Mouse (Mus musculus): ENCODE results near the gene Lgals2. TPM values are rescaled to one million over a fixed set of nuclear protein-coding genes. Genes with fewer than 3 reads are reported as not detected.
"Not testable (repeated sequence)": the region's sequence is repeated elsewhere in the genome, so short reads cannot be mapped to it uniquely, and the experiment has no call there.

The Lgals2 gene
- polyA plus RNA-seq, 1 experiment from 2014 or later = not detected

GRCm38 (mm10) chr15:78889401-78889853, 34.1 kb upstream of the Lgals2 start:
- peak overlapping the region; percentile 30; the same call in 1 of the 2 replicates for H3K4me3 ChIP-seq
- peak; percentile 38 for DNase-seq (ENCODE audit: low spot score)
- H3K4me1 ChIP-seq = peaks cover 43% of the 10 kb centered on the region

DNA sequence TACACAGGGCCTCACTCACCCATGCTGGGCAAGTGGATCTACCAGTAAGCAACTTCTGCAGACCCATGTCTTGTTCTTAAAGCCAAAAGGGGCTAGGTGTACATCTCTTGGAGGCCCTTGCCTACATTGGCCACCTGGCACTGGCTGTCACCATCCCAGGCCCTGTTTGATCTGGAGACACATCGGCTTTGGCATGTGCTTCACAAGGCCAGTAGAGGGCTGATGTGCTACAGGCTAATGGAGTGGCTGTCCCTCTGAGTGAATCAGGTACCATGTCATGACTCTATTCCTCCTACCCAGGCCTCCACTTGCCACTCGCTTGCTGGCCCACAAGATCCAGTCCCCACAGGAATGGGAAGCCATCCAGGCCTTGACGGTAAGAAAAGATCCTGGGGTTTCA, 26.5 kb upstream of the Lgals2 start:
- DNase-seq (ENCODE audit: low spot score) = no peak
- H3K36me3 ChIP-seq = peaks cover 69% of the 10 kb centered on the region
- H3K4me3 ChIP-seq = no peak overlapping the region
- H3K27me3 ChIP-seq (ENCODE audit: low read depth, poor library complexity, severe bottlenecking) = no peaks in the 10 kb centered on the region
- whole genome bisulfite sequencing = 84% methylated on average over 3 of the region's 3 CpGs
- H3K27ac ChIP-seq (replicated peaks) = no peak overlapping the region
- H3K9me3 ChIP-seq (replicated peaks) = no peaks in the 10 kb centered on the region
- H3K4me1 ChIP-seq = peaks cover 27% of the 10 kb centered on the region

More at GRCm38 (mm10) chr15:78889401-78889853, 34.1 kb upstream of the Lgals2 start:
- Histone ChIP-seq H3K27ac (replicated peaks) (peak overlapping the region; percentile 73), H3K36me3 (peaks cover 96% of the 10 kb centered on the region), H3K9me3 (replicated peaks) (no peaks in the 10 kb centered on the region), H3K27me3 (ENCODE audit: low read depth, poor library complexity, severe bottlenecking) (no peaks in the 10 kb centered on the region)
- WGBS = 18% methylated on average over 13 of the region's 13 CpGs

GRCm38 (mm10) chr15:78880432-78880831, 25.1 kb upstream of the Lgals2 start:
- no peaks in the 10 kb centered on the region for H3K9me3 ChIP-seq (replicated peaks)
- 95% methylated on average over 8 of the region's 8 CpGs for WGBS
- H3K27ac ChIP-seq (replicated peaks) = no peak overlapping the region
- DNase-seq (ENCODE audit: low spot score) = no peak
- H3K36me3 ChIP-seq = peaks cover 55% of the 10 kb centered on the region
- H3K4me1 ChIP-seq = peaks cover 39% of the 10 kb centered on the region
- no peak overlapping the region for H3K4me3 ChIP-seq
- no peaks in the 10 kb centered on the region for H3K27me3 ChIP-seq (ENCODE audit: low read depth, poor library complexity, severe bottlenecking)

DNA sequence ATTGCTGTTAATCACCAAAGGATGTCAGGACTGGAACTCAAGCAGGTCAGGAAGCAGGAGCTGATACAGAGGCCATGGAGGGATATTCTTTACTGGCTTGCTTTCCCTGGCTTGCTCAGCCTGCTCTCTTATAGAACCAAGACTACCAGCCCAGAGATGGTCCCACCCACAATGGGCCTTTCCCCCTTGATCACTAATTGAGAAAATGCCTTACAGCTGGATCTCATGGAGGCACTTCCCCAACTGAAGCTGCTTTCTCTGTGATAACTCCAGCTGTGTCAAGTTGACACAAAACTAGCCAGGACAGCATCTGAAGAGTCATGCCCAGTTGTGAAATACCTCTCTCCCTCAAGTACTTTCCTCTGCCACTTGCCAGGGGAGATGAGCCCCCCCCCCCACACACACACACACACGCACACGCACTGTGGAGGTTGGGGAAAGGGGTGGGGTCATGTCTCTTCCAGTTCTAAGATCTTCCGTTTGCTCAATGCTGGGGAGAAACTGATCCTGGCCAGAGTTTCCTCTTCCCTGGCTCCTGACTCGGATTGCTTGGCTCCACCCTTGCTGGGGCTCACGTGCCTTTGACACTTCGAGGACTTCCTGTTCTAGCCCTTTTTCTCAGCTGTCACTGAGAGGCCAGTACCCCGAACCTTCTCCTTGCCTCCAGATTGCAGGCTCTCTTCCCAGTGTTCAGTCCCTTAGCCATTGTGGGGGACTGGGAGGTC, 23.6 kb upstream of the Lgals2 start:
- H3K4me1 ChIP-seq = peaks cover 48% of the 10 kb centered on the region

DNA sequence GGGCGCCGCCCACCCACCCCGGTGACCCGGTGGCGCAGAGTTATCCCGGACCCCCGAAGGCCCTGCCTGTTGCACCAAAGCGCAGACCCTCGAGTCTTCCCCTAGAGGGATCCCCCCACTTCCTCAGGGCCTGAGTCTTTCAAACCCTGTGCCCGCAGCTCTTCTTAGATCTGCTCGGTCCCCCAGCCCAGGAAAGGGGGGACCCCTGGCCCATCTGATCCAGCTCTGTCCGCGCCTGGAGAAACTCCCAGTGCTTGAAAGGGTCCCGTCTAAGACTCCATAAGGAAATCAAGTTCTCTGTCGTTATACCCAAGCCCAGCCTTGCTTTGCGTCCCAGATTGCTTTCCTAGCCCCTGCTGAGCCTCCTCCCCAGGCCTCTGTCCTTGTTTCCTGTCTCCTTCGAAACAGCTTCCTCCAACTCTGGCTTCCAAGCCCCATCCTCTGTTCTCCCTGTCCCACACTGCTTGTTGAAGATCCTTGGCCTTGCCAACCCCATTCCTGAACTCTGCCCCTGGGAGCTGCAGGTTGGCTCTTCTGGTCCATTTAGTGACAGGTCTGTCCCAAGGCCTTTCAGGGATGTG, 22.6 kb upstream of the Lgals2 start:
- Histone ChIP-seq H3K9me3 (replicated peaks) (no peaks in the 10 kb centered on the region), H3K4me3 (peak overlapping the region; percentile 60), H3K27me3 (ENCODE audit: low read depth, poor library complexity, severe bottlenecking) (no peaks in the 10 kb centered on the region), H3K27ac (replicated peaks) (peak overlapping the region; percentile 96), H3K4me1 (peaks cover 52% of the 10 kb centered on the region), H3K36me3 (peaks cover 31% of the 10 kb centered on the region)
- 1% methylated on average over 17 of the region's 17 CpGs for WGBS
- no peak for DNase-seq (ENCODE audit: low spot score)

More for the DNA sequence above, 23.6 kb upstream of the Lgals2 start:
- Histone ChIP-seq H3K36me3 (peaks cover 41% of the 10 kb centered on the region), H3K27ac (replicated peaks) (0 out of 2 replicates have a peak overlapping the region, but pooled peaks have one; percentile 42)
- DNase-seq (ENCODE audit: low spot score); H3K4me3 ChIP-seq; H3K27me3 ChIP-seq (ENCODE audit: low read depth, poor library complexity, severe bottlenecking); H3K9me3 ChIP-seq (replicated peaks): not testable (repeated sequence)
- WGBS = 82% methylated on average over 7 of the region's 7 CpGs

DNA sequence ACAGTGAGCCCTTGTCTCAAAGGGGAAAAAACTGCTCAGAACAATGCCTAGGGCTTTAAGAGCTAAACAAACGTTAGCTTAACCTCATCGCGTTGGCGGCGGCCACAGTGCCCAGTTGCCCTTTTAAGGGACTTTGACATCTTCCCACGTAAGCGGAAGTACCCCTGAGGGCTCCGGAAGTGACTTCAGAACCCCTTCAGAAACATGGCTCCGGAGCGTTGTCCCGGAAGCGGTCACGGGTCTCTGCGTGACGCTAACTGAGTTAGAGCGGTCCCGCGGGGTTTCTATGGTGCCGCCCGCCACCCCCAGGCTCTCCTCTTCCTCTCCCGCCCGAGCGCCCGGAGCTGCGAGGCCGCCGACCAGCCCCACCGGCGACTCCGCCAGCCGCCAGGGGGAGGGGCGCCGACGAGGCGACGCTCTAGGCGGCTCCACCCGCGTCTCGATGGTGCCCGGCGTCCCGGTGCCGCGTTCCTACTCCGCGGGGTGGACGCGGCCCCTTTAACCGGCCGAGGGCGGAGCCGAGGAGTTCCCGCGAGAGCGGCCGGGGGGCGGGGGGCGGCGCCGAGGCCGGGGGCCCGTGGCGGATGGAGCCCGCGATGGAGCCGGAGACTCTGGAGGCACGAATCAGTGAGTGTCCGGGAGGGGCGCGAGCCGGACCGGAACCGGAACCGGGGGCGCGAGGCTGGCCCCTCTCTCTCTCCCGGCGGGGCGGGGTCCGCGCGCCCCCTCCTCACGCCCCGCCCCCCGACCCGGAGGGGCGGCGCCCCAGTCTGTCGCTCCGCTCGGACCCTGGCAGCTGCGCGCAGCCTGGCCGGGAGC, 21.9 kb upstream of the Lgals2 start, which contains the start of gene Gga1:
TSS of gene Gga1 (plus strand) at position 200 of the 819 bp plus-strand sequence.
- under 1% methylated on average over 90 of the region's 95 CpGs for WGBS
- Histone ChIP-seq H3K4me1 (peaks cover 58% of the 10 kb centered on the region), H3K4me3 (peak within 1 kb of the TSS; percentile 60), H3K27ac (replicated peaks) (peak within 1 kb of the TSS; percentile 96), H3K27me3 (ENCODE audit: low read depth, poor library complexity, severe bottlenecking) (no peaks in the 10 kb centered on the region), H3K9me3 (replicated peaks) (no peaks in the 10 kb centered on the region), H3K36me3 (peaks cover 24% of the 10 kb centered on the region)
- peak; percentile 96 for DNase-seq (ENCODE audit: low spot score)

DNA sequence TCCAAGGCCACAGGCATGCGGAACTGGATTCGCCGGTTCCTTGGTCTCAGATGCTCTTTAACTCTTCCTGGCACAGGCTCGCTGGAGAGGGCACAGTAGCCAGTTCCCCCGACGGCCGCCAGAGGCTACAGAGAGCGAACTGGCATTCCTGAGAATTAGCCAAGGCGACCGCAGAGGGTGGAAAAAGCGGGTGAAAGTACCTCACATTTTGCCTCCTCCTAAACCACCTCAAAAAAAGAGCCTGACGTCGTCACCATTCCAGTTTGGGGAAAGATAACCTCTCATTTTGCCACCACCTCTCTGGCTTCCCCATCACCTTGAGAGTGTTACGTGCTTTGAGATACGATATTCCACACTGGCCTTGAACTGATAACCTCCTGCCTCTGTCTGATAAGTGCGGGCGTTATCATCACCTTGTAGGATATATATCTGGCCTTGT, 20.9 kb upstream of the Lgals2 start:
- Histone ChIP-seq H3K27me3 (ENCODE audit: low read depth, poor library complexity, severe bottlenecking) (no peaks in the 10 kb centered on the region), H3K4me1 (peaks cover 61% of the 10 kb centered on the region), H3K36me3 (peaks cover 15% of the 10 kb centered on the region), H3K4me3 (peak overlapping the region; percentile 60), H3K9me3 (replicated peaks) (no peaks in the 10 kb centered on the region), H3K27ac (replicated peaks) (peak overlapping the region; percentile 96)
- 6% methylated on average over 17 of the region's 17 CpGs for WGBS
- DNase-seq (ENCODE audit: low spot score) = peak; percentile 85

DNA sequence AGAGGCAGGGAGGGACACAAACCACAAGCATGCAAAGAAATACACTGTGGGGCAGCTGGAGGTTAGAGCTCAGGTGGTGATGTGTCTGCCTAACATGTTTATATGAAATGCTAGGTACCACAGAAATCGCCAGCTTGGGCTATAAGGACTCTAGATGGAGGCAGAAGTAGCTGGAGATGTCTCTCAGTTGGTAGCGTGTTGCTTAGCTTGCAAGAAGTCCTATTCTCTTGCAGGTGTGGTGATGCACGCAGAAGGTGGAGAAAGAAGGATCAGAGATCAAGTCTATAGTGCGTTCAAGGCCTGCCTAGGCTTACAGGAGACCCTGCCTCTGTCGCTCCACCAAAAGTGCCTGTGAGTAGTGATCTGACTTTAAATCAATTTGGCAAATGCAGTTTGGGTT, 20.2 kb upstream of the Lgals2 start:
- H3K4me3 ChIP-seq = peak overlapping the region; percentile 60

GRCm38 (mm10) chr15:78874989-78875388, 19.7 kb upstream of the Lgals2 start:
- H3K4me3 ChIP-seq = no peak overlapping the region
- H3K4me1 ChIP-seq = peaks cover 54% of the 10 kb centered on the region
- H3K27me3 ChIP-seq (ENCODE audit: low read depth, poor library complexity, severe bottlenecking) = no peaks in the 10 kb centered on the region
- no peak overlapping the region; the same call in 1 of the 2 replicates for H3K27ac ChIP-seq (replicated peaks)
- 81% methylated on average over 8 of the region's 8 CpGs for WGBS
- DNase-seq (ENCODE audit: low spot score) = no peak
- H3K36me3 ChIP-seq = peaks cover 3% of the 10 kb centered on the region
- H3K9me3 ChIP-seq (replicated peaks) = no peaks in the 10 kb centered on the region

More for the DNA sequence above, 20.2 kb upstream of the Lgals2 start:
- no peaks in the 10 kb centered on the region for H3K9me3 ChIP-seq (replicated peaks)
- H3K27ac ChIP-seq (replicated peaks) = peak overlapping the region; percentile 96
- WGBS = 81% methylated on average over 5 of the region's 5 CpGs
- H3K27me3 ChIP-seq (ENCODE audit: low read depth, poor library complexity, severe bottlenecking) = no peaks in the 10 kb centered on the region
- DNase-seq (ENCODE audit: low spot score) = no peak
- H3K4me1 ChIP-seq = peaks cover 58% of the 10 kb centered on the region
- peaks cover 7% of the 10 kb centered on the region for H3K36me3 ChIP-seq

GRCm38 (mm10) chr15:78873803-78874435, 18.6 kb upstream of the Lgals2 start:
- no peaks in the 10 kb centered on the region for H3K36me3 ChIP-seq
- H3K9me3 ChIP-seq (replicated peaks) = no peaks in the 10 kb centered on the region
- no peak for DNase-seq (ENCODE audit: low spot score)
- H3K4me3 ChIP-seq = no peak overlapping the region
- 53% methylated on average over 13 of the region's 13 CpGs for WGBS
- no peaks in the 10 kb centered on the region for H3K27me3 ChIP-seq (ENCODE audit: low read depth, poor library complexity, severe bottlenecking)
- peaks cover 48% of the 10 kb centered on the region for H3K4me1 ChIP-seq
- H3K27ac ChIP-seq (replicated peaks) = peak overlapping the region; percentile 52; the same call in 1 of the 2 replicates

DNA sequence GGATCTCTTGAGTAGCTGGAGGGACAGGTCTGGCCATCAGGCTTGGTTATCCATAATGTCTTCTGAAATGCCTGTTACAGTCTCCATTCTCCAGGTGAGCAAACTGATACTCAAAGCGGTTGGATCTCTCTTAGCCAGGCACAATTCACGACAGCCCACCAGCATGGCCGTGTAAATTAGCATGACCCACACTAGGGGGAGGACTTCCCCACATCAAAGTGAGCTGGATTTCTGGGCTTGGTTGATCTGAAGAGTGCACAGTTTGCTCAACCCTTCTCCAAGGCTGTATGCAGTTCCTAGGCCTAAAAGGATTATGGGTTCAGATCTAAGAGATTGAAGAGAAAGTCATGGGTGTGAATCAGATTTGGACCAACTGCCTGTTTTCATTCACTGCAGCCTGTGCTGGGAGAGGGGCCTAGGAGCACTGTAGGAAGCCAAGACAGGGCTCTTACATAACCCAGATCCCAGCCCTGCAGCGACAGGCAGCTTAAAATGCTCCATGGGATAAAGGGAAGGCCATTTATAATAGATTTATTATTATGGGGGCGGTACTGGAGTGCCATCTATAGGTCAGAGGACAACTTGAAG, 16.8 kb upstream of the Lgals2 start:
- peaks cover 51% of the 10 kb centered on the region for H3K4me1 ChIP-seq

GRCm38 (mm10) chr15:78869775-78870174, 14.4 kb upstream of the Lgals2 start:
- peaks cover 32% of the 10 kb centered on the region for H3K4me1 ChIP-seq
- 28% methylated on average over 6 of the region's 6 CpGs for WGBS
- no peak overlapping the region for H3K4me3 ChIP-seq
- H3K9me3 ChIP-seq (replicated peaks) = no peaks in the 10 kb centered on the region
- H3K27me3 ChIP-seq (ENCODE audit: low read depth, poor library complexity, severe bottlenecking) = no peaks in the 10 kb centered on the region
- no peak overlapping the region for H3K27ac ChIP-seq (replicated peaks)
- DNase-seq (ENCODE audit: low spot score) = peak; percentile 54
- H3K36me3 ChIP-seq = no peaks in the 10 kb centered on the region

More for the DNA sequence above, 16.8 kb upstream of the Lgals2 start:
- Histone ChIP-seq H3K9me3 (replicated peaks) (no peaks in the 10 kb centered on the region), H3K36me3 (no peaks in the 10 kb centered on the region), H3K27me3 (ENCODE audit: low read depth, poor library complexity, severe bottlenecking) (no peaks in the 10 kb centered on the region), H3K27ac (replicated peaks) (no peak overlapping the region), H3K4me3 (no peak overlapping the region)
- WGBS = 65% methylated on average over 5 of the region's 5 CpGs
- DNase-seq (ENCODE audit: low spot score) = no peak
